Mouse (Mus musculus) E14TG2a.4 (cell line): Measurements from ENCODE around the gene Klf12.

Experiments
- CTCF ChIP-seq: conservative IDR thresholded peaks from 2 replicates; pipeline ENCODE4 v1.5.1; 2014; ENCODE audit warnings: low read length
- NANOG ChIP-seq: IDR thresholded peaks from 2 replicates; pipeline ENCODE4 v1.6.1; 2014; ENCODE audit warnings: borderline replicate concordance, low read length, mixed read lengths

- TF ChIP-seq CTCF (no peak), NANOG (no peak)
These were observed 316.6 kb downstream of the Klf12 start for GRCm38 (mm10) chr14:99967920-99968319.
